Mouse (Mus musculus): ENCODE results near the gene Majin. TPM values are rescaled to one million over a fixed set of nuclear protein-coding genes. Genes with fewer than 3 reads are reported as not detected.

Gene Majin
- not detected in 2 replicates for polyA plus RNA-seq (2015; fragmentation: Nextera tagmentation; extraction: Ambion mirVana)

DNA sequence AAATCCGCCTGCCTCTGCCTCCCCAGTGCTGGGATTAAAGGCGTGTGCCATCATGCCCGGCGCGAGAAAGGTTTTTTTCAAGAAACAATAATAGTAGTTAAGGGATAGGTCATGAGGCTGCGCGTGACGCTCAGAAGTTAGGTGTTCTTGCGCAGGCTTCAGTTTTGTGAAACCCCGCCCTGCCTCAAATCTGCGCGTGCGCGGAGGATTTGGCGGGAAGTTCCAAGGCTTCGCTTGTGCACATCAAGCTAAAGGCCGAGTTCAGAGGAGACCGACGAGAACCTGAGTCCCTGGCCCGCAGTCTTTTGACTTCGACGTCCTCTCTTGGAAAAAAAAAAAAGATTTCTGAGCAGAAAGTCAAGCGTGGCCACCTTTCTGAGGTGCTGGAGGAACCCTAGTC, at the start of gene Majin:
Gene Majin (plus strand): TSS at position 258 of the 400 bp plus-strand sequence.
- H3K9me3 ChIP-seq = no peaks in the 10 kb centered on the region
- no peak within 1 kb of the TSS for H3K27ac ChIP-seq
- H3K4me2 ChIP-seq (replicated peaks) = no peak within 1 kb of the TSS
- H3K27me3 ChIP-seq = no peaks in the 10 kb centered on the region
- 83% methylated on average over 23 of the region's 23 CpGs for WGBS
- H3K4me1 ChIP-seq = 0 out of 2 replicates have a peak, but pooled peaks cover 3% of the 10 kb centered on the region
- no peak within 1 kb of the TSS for H3K4me3 ChIP-seq
- no peak for ATAC-seq (ENCODE audit: low FRiP score, low read depth)
- no peak within 1 kb of the TSS for H3K9ac ChIP-seq
- H3K36me3 ChIP-seq = no peaks in the 10 kb centered on the region

DNA sequence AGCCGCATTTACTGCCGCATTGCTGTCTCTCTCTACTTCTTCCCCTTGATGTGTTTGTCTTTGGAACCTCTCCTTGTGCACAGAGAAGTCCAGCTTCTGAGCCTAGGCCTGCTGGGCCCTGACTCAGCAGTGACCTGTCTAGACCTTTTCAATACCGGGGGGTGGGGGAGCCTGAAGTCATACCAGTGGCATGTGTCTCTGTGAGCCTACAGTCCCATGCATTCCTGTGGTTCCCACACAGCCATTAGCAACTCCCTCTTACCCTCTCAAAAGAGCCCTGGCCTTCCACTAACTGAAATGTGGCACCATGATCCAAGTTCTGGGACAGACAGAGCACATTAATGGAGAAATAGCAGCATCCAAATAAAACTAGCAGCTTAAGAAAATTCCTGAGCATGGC, 47.8 kb upstream of the Majin start:
- H3K4me2 ChIP-seq (replicated peaks) = no peak overlapping the region
- peaks cover 10% of the 10 kb centered on the region for H3K4me1 ChIP-seq
- no peaks in the 10 kb centered on the region for H3K27me3 ChIP-seq
- no peak for ATAC-seq (ENCODE audit: low FRiP score, low read depth)
- H3K9ac ChIP-seq = peak overlapping the region; percentile 19; the same call in 1 of the 2 replicates
- H3K4me3 ChIP-seq = no peak overlapping the region
- H3K27ac ChIP-seq = no peak overlapping the region
- H3K9me3 ChIP-seq = no peaks in the 10 kb centered on the region
- 82% methylated on average over 3 of the region's 3 CpGs for WGBS
- peaks cover 44% of the 10 kb centered on the region for H3K36me3 ChIP-seq

GRCm38 (mm10) chr19:6139701-6140100, 44.5 kb upstream of the Majin start:
- 91% methylated on average over 6 of the region's 6 CpGs for WGBS
- H3K4me2 ChIP-seq (replicated peaks) = peak overlapping the region; percentile 85
- no peak for ATAC-seq (ENCODE audit: low FRiP score, low read depth)
- H3K9me3 ChIP-seq = no peaks in the 10 kb centered on the region
- H3K4me3 ChIP-seq = peak overlapping the region; percentile 67
- peak overlapping the region; percentile 89; the same call in 1 of the 2 replicates for H3K9ac ChIP-seq
- H3K36me3 ChIP-seq = peaks cover 34% of the 10 kb centered on the region
- no peaks in the 10 kb centered on the region for H3K27me3 ChIP-seq
- peaks cover 13% of the 10 kb centered on the region for H3K4me1 ChIP-seq
- no peak overlapping the region for H3K27ac ChIP-seq

DNA sequence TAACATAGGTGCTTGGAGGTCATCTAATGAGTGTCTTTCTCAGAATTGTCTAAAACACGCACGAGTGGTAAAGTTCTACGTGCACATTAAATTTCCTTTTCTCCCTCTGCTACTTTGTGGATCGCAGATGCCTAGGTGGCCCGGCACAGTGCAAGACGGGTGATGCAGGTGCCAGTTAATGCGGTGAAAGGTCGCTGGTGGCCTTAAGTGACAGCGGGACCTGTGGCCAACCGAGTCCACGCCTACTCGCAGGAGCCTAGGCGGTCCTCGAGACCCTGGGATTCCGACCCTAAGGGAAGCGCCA, 43.9 kb upstream of the Majin start:
- H3K4me3 ChIP-seq = peak overlapping the region; percentile 67
- 5% methylated on average over 16 of the region's 16 CpGs for WGBS
- no peaks in the 10 kb centered on the region for H3K27me3 ChIP-seq
- H3K27ac ChIP-seq = peak overlapping the region; percentile 96
- H3K4me2 ChIP-seq (replicated peaks) = peak overlapping the region; percentile 85
- H3K4me1 ChIP-seq = peaks cover 13% of the 10 kb centered on the region
- H3K9ac ChIP-seq = peak overlapping the region; percentile 89
- no peak for ATAC-seq (ENCODE audit: low FRiP score, low read depth)
- H3K36me3 ChIP-seq = peaks cover 28% of the 10 kb centered on the region
- no peaks in the 10 kb centered on the region for H3K9me3 ChIP-seq

DNA sequence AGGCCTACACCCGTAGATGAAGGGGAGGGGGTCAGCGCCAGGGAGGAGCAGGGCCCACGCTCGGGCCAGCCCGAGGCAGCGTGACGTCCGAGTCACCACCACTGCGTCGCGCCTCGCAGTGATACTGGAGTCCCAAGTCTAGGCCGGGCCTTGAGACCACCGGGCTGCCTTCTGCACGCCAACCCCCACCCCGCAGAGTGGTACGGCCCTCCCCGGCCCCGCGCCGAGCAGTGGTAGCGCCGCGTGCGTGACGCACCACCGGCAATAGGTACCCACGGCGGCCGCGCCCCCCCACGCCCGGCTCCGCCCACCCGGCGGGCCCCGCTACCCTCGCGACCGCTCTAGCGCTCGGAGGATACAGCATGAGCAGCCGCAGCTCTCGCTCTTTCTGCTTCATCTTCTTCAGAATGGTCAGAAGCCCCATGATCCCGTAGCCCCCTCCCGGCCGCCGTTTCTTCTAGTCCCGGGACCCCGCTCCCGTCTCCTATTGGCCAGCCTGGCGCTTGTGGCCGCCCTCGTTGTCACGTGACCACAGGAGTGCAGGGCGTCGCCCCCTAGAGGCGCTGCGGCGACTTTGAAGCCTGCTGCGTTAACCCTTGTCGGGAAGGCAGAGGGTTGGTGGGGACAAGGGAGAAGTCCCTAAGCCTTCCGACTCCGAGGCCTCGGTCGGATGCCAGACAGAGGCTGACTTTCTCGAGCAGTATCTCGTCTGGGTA, 43.4 kb upstream of the Majin start, which contains the start of gene Batf2:
Gene Batf2 (plus strand): TSS at position 306 of the 716 bp plus-strand sequence.
- peaks cover 22% of the 10 kb centered on the region for H3K36me3 ChIP-seq
- under 1% methylated on average over 52 of the region's 68 CpGs for WGBS
- peaks cover 13% of the 10 kb centered on the region for H3K4me1 ChIP-seq
- H3K4me2 ChIP-seq (replicated peaks) = peak within 1 kb of the TSS; percentile 85
- H3K27me3 ChIP-seq = no peaks in the 10 kb centered on the region
- peak within 1 kb of the TSS; percentile 67 for H3K4me3 ChIP-seq
- ATAC-seq (ENCODE audit: low FRiP score, low read depth) = peak; percentile 94
- H3K9me3 ChIP-seq = no peaks in the 10 kb centered on the region
- peak within 1 kb of the TSS; percentile 96 for H3K27ac ChIP-seq
- H3K9ac ChIP-seq = peak within 1 kb of the TSS; percentile 89

DNA sequence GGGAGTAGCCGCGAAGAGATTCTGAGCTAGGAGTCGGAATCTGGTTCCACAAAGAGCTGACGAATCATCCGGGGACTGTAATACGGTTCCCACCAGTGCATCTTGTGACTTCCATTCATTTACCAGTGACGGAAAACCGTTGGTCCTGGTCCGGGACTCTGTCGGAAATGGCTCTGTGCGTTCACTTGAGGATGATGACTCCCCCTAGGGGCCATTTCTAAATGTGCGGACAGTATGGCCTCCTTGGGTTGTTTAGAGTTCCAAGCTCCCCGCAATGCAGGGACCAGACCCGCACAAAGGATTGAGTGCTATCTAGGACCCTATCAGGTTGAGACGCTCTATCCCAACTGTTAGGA, 42.8 kb upstream of the Majin start, which contains the start of gene Arl2:
Gene Arl2 (minus strand): TSS at position 155 of the 356 bp plus-strand sequence.
- Histone ChIP-seq H3K4me1 (peaks cover 13% of the 10 kb centered on the region), H3K4me3 (peak within 1 kb of the TSS; percentile 67), H3K4me2 (replicated peaks) (peak within 1 kb of the TSS; percentile 85), H3K9ac (peak within 1 kb of the TSS; percentile 89), H3K27ac (peak within 1 kb of the TSS; percentile 96), H3K9me3 (no peaks in the 10 kb centered on the region), H3K27me3 (no peaks in the 10 kb centered on the region), H3K36me3 (peaks cover 17% of the 10 kb centered on the region)
- ATAC-seq (ENCODE audit: low FRiP score, low read depth) = peak; percentile 72
- WGBS = 1% methylated on average over 15 of the region's 15 CpGs

DNA sequence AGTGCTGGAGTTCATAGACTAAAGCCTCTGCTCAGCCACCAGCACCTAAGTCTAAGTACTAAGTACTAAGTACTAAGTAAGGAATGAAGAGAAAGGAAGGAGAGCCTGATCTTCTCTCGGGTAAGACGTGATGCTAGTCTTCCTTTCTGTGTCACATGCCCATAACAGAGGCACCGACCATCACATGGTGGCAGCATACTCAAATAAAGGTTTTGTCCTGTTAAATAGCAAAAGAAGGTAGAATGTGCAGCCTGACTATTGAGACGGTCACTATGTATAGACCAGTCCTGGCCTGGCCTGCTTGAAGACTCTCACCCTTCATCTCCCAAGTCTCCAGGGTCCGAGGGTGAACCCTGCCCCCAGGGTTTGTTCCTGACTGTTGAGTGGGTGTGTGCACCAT, 39.3 kb upstream of the Majin start:
- H3K4me1 ChIP-seq = peaks cover 8% of the 10 kb centered on the region
- no peaks in the 10 kb centered on the region for H3K9me3 ChIP-seq
- no peak overlapping the region for H3K9ac ChIP-seq
- H3K4me3 ChIP-seq = no peak overlapping the region
- WGBS = 63% methylated on average over 5 of the region's 5 CpGs
- H3K27ac ChIP-seq = no peak overlapping the region
- no peaks in the 10 kb centered on the region for H3K36me3 ChIP-seq
- H3K27me3 ChIP-seq = no peaks in the 10 kb centered on the region
- no peak for ATAC-seq (ENCODE audit: low FRiP score, low read depth)
- no peak overlapping the region for H3K4me2 ChIP-seq (replicated peaks)

DNA sequence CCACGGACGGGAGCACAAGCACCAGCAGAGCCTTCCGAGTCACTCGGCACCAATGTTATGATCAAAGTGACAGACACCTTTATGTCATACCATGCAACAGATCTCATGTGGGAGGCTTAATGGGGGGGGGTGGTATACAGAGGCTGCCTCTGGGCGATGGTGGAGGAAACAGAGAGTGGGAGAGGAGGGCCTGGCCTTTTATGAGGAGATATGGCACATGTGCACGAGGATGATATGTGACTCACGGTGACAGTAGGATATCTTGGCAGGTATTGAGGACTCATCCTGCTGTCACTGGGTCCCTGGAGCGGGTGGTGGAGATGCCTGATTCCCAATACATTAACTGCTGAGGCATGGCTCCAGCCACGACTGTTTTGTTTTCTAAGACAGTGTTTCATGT, 29.0 kb upstream of the Majin start:
- no peak overlapping the region for H3K27ac ChIP-seq
- H3K27me3 ChIP-seq = no peaks in the 10 kb centered on the region
- no peaks in the 10 kb centered on the region for H3K36me3 ChIP-seq
- no peak for ATAC-seq (ENCODE audit: low FRiP score, low read depth)
- no peaks in the 10 kb centered on the region for H3K4me1 ChIP-seq
- no peak overlapping the region for H3K9ac ChIP-seq
- 87% methylated on average over 9 of the region's 9 CpGs for WGBS
- H3K4me3 ChIP-seq = no peak overlapping the region
- no peaks in the 10 kb centered on the region for H3K9me3 ChIP-seq
- H3K4me2 ChIP-seq (replicated peaks) = no peak overlapping the region

DNA sequence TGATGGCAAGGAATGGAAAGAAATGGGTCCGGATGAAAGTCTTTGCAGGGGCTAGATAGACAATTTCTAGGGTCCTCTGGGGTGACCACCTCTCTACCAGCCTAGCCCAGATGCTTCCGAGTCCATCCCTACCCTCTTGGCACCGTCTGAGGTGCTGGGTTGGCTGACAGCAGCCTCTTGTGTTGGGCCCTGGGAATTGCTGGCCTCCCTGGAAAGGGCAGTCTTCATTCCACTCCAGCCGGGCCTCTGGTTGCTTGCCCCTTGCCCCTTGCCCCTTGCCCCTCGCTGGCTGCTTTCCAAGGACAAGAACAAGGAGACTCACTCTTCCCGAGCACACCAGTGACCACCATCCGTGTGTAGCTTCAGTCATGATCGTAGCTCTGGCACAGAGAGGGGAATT, 27.8 kb upstream of the Majin start:
- ATAC-seq (ENCODE audit: low FRiP score, low read depth) = no peak
- Histone ChIP-seq H3K4me1 (no peaks in the 10 kb centered on the region), H3K9ac (no peak overlapping the region), H3K4me3 (no peak overlapping the region), H3K36me3 (no peaks in the 10 kb centered on the region), H3K27ac (no peak overlapping the region), H3K4me2 (replicated peaks) (no peak overlapping the region), H3K27me3 (no peaks in the 10 kb centered on the region), H3K9me3 (no peaks in the 10 kb centered on the region)
- 68% methylated on average over 8 of the region's 8 CpGs for WGBS

DNA sequence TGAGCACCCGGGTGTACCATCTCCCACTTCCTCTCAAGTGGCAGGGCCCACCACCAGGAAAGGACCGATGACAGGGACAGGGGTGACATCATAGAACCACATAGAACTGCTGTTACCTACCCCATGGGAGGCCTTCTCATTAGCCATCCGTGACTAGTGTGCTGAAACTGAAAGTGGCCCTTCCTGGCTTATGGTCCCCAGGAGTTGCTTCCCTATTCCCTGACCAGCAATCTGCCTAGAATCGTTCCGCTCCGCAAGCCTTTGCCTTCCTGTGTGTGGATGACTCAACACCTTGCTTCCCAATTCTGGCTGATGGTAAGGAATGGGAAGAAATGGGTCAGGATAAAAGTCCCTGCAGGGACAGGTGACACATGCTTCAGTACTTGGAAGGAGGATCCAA, 27.0 kb upstream of the Majin start:
- H3K4me1 ChIP-seq = no peaks in the 10 kb centered on the region
- H3K9me3 ChIP-seq = no peaks in the 10 kb centered on the region
- H3K36me3 ChIP-seq = no peaks in the 10 kb centered on the region
- H3K27me3 ChIP-seq = no peaks in the 10 kb centered on the region
- no peak overlapping the region for H3K4me3 ChIP-seq
- ATAC-seq (ENCODE audit: low FRiP score, low read depth) = no peak
- no peak overlapping the region for H3K27ac ChIP-seq
- H3K4me2 ChIP-seq (replicated peaks) = no peak overlapping the region
- 68% methylated on average over 6 of the region's 6 CpGs for WGBS
- H3K9ac ChIP-seq = no peak overlapping the region

DNA sequence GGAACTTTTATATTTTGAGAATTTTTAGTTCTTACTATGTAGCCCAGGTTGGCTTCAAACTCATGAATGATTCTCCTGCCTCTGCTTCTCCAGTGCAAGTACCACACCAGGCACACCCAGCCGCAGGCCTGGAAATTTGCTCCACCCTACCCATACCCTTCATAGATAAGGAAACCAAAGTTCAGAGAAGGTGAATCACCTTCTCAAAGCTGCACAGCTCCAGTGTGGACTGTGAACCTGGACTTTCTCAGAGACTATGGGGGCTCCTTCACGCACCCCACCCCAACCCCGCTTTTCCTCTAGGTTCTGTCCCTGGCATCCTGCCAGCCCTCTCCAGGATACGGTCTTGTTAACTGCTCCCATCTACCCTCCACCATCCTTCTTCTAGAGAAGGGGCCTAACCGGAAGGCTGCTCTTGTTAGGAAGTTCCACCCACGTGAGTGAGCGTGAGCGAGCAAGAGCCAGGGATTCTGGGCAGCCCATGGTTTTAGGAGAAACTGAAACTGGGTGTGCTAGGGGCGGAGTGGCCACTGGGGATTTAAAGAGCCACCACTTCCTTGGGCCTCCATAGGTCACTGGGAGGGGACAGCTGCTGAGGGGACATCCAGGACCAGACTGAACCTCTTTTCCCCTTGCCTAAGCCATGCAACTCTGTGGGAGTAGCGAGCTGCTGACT, 20.2 kb upstream of the Majin start:
- Histone ChIP-seq H3K4me3 (no peak overlapping the region), H3K27me3 (no peaks in the 10 kb centered on the region), H3K9ac (no peak overlapping the region), H3K4me1 (peaks cover 3% of the 10 kb centered on the region; the same call in 1 of the 2 replicates), H3K9me3 (no peaks in the 10 kb centered on the region), H3K27ac (no peak overlapping the region), H3K4me2 (replicated peaks) (no peak overlapping the region), H3K36me3 (no peaks in the 10 kb centered on the region)
- no peak for ATAC-seq (ENCODE audit: low FRiP score, low read depth)
- 66% methylated on average over 10 of the region's 10 CpGs for WGBS

DNA sequence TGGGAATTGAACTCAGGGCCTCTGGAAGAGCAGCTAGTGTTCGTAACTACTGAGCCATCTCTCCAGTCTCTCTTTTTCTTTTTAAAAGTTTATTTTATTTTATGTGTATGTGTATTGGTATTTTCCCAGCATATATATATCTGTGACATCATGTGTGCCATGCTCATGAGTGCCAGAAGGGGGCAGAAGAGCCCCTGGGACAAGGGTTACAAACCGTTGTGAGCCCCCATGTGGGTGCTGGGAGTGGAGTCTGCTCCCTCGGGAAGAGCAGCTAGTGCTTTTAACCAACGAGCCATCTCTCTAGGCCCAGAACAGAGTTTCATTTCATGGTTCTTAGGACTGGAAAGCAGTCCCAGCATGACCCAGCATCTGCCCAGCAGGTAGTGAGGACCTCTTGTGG, 17.4 kb upstream of the Majin start:
- WGBS = 80% methylated on average over 4 of the region's 4 CpGs
- Histone ChIP-seq H3K4me1 (peaks cover 3% of the 10 kb centered on the region; the same call in 1 of the 2 replicates), H3K9me3 (no peaks in the 10 kb centered on the region), H3K36me3 (no peaks in the 10 kb centered on the region), H3K9ac (no peak overlapping the region), H3K27ac (no peak overlapping the region), H3K4me2 (replicated peaks) (no peak overlapping the region), H3K4me3 (no peak overlapping the region), H3K27me3 (no peaks in the 10 kb centered on the region)
- ATAC-seq (ENCODE audit: low FRiP score, low read depth) = no peak
